Mouse (Mus musculus): ENCODE results near the gene Olfr491. TPM values are rescaled to one million over a fixed set of nuclear protein-coding genes. Genes with fewer than 3 reads are reported as not detected.

The Olfr491 gene
- not detected for total RNA-seq (2021)

DNA sequence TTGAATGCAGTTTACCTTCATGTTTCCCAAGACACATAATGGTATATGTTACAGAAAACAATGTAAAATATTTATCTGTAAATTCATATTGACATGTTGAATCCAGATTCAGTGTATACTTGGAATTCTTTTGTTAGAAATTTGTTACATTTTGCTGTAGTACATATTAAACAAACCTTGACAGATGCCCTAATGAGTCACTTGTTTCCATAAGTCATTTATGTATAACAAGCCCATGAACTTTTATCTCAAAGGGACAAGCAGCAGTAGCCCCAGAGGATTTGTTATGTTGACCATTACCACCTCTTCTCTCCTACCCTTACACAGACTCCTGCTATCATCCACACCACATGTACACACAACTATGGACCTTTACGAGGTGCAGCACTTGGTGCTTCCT, at the start of gene Olfr491:
Olfr491 (plus strand) TSS at position 301 of the 400 bp plus-strand sequence.
- DNase-seq = no peak

GRCm38 (mm10) chr7:108288834-108289233, 24.4 kb upstream of the Olfr491 start, which contains the start of gene Olfr490:
TSS of gene Olfr490 (minus strand) at chr7:108288934.
- no peak for DNase-seq

DNA sequence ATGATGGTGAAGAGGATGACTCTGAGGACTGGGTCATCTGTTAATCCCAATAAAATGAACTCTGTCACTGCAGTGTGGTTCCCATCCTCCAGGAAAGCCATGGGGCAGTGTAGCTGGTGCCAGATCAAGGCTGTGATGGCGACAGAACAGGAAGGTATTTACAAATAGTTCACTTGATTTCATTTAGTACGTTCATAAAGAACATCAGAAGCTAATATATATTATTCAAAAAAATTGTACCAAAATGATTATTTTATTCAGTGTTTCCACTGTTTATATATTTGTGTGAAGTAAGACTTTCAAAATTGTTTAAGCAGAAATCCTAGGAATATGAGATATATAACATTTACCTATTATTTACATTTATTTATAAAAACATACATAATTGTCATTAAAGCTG, 10.3 kb downstream of the Olfr491 start, which contains the start of gene Olfr492:
Olfr492 (minus strand) TSS at position 101 of the 400 bp plus-strand sequence.
- DNase-seq = no peak

- no peak for DNase-seq
Measured at GRCm38 (mm10) chr7:108346879-108347278, 33.6 kb downstream of the Olfr491 start, which contains the start of gene Olfr493. TSS of gene Olfr493 (minus strand) at chr7:108346979.

- no peak for DNase-seq
Measured at GRCm38 (mm10) chr7:108365035-108365434, 51.8 kb downstream of the Olfr491 start, which contains the start of gene Olfr494. TSS of gene Olfr494 (plus strand) at chr7:108365335.

Other genes with a start within 250 kb of the Olfr491 start
- not detected for gene Olfr480, start 246.1 kb upstream of the Olfr491 start, total RNA-seq (2021)
- gene Olfr481, start 233.6 kb upstream of the Olfr491 start, total RNA-seq (2021) = not detected
- 1 to 10 TPM; 2.0 to 2.6 TPM for gene Olfr482, start 215.9 kb upstream of the Olfr491 start, total RNA-seq (2021)
- gene Olfr483, start 212.6 kb upstream of the Olfr491 start, total RNA-seq (2021) = not detected
- not detected for gene Olfr484, start 186.0 kb upstream of the Olfr491 start, total RNA-seq (2021)
- gene Olfr485, start 153.6 kb upstream of the Olfr491 start, total RNA-seq (2021) = not detected
- not detected for gene Olfr486, start 140.7 kb upstream of the Olfr491 start, total RNA-seq (2021)
- gene Olfr487, start 98.8 kb upstream of the Olfr491 start, total RNA-seq (2021) = not detected
- gene Olfr488, start 55.1 kb upstream of the Olfr491 start, total RNA-seq (2021) = not detected
- not detected for gene Olfr490, start 24.5 kb upstream of the Olfr491 start, total RNA-seq (2021)
- not detected for gene Olfr492, start 10.2 kb downstream of the Olfr491 start, total RNA-seq (2021)
- gene Olfr493, start 33.5 kb downstream of the Olfr491 start, total RNA-seq (2021) = not detected
- not detected for gene Olfr494, start 51.9 kb downstream of the Olfr491 start, total RNA-seq (2021)
- gene Olfr495, start 79.7 kb downstream of the Olfr491 start, total RNA-seq (2021) = not detected
- gene Olfr497, start 107.0 kb downstream of the Olfr491 start, total RNA-seq (2021) = not detected
- not detected for gene Olfr498, start 151.9 kb downstream of the Olfr491 start, total RNA-seq (2021)
- gene Olfr502, start 211.6 kb downstream of the Olfr491 start, total RNA-seq (2021) = not detected
- gene Olfr503, start 231.1 kb downstream of the Olfr491 start, total RNA-seq (2021) = not detected

Measured in layer of hippocampus, postnatal 36 days (tissue).